Mouse (Mus musculus) ES-Bruce4 (cell line): ENCODE measurements around the gene Nr2c1.

ENCODE experiments used
- CTCF ChIP-seq: IDR thresholded peaks from one replicate; pipeline ENCODE4 v1.8.1; 2011; ENCODE audit warnings: low read depth, low read length
- EP300 ChIP-seq: IDR thresholded peaks from 2 replicates; pipeline ENCODE4 v1.6.1; 2011; ENCODE audit warnings: low read depth, low read length; ENCODE audit not compliant: insufficient read depth
- POLR2A ChIP-seq: IDR thresholded peaks from one replicate; pipeline ENCODE4 v1.8.1; 2011; ENCODE audit warnings: low read length; ENCODE audit not compliant: insufficient read depth

DNA sequence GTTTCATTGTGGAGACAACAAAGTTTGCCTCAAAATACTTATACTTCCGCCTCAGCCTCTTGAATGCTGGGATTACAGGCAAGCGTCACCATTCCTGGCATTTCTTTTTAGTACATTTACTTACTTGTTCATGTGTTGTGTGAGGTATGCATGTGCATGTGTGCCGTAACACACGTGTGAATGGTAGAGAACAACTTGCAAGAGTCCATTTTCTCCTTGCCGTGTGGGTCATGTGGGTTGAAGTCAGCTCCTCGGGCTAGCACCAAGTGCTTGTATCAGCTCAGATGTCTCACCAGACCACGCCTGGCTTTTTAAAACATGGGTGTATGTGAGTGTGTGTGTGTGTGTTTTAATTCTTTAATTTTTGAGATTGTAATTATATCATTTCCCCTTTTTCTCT, 40.2 kb upstream of the Nr2c1 start:
- no peak for TF ChIP-seq CTCF
- TF ChIP-seq POLR2A: no peak
- no peak for TF ChIP-seq EP300
